Mouse (Mus musculus) CH12.LX (cell line): ENCODE data around the gene Ap2b1.

Experiments
- CHD2 ChIP-seq: IDR thresholded peaks from 2 replicates; pipeline ENCODE4 v1.6.1; 2011; ENCODE audit warnings: low read length, improper control_type of control experiment
- CTCF ChIP-seq, 2 experiments: IDR thresholded peaks in 1 of 2; conservative IDR thresholded peaks in 1 of 2; 2 replicates each; pipeline ENCODE4 v1.5.1; 2011 to 2012; ENCODE audit warnings: low read depth in 2 of 2, low read length in 2 of 2, improper control_type of control experiment in 1 of 2, inconsistent platforms in 1 of 2, mild to moderate bottlenecking in 1 of 2, moderate library complexity in 1 of 2
- EP300 ChIP-seq: IDR thresholded peaks from 2 replicates; pipeline ENCODE4 v1.6.1; 2011; ENCODE audit warnings: low read length, improper control_type of control experiment
- MAFK ChIP-seq: IDR thresholded peaks from 2 replicates; pipeline ENCODE4 v1.6.1; 2011; ENCODE audit warnings: low read length, improper control_type of control experiment; ENCODE audit not compliant: insufficient replicate concordance
- NELFE ChIP-seq: IDR thresholded peaks from 2 replicates; pipeline ENCODE4 v1.6.1; 2011; ENCODE audit warnings: low read depth, low read length, improper control_type of control experiment
- POLR2A ChIP-seq: IDR thresholded peaks from 2 replicates; pipeline ENCODE4 v1.6.1; 2011; ENCODE audit warnings: low read depth, mild to moderate bottlenecking, improper control_type of control experiment, low read length
- ZC3H11A ChIP-seq: IDR thresholded peaks from 2 replicates; pipeline ENCODE4 v1.6.1; 2012; ENCODE audit warnings: low read depth, mild to moderate bottlenecking, inconsistent platforms, low read length, improper control_type of control experiment

- TF ChIP-seq CTCF (conservative IDR thresholded peaks at IDR 0.05 in 1 of 2, IDR thresholded peaks at IDR 0.05 in 1 of 2; ENCODE audit: low read depth in 2 of 2, low read length in 2 of 2), result no peak
- TF ChIP-seq EP300, result peak; percentile 19; the same call in 1 of the 2 replicates
- TF ChIP-seq CHD2, result peak; percentile 84
- peak; percentile 98 for TF ChIP-seq POLR2A
- TF ChIP-seq NELFE, result peak; percentile 96
- TF ChIP-seq ZC3H11A, result no peak
- 0 out of 2 replicates have a peak, but pooled peaks have one; percentile 5 for TF ChIP-seq MAFK
Observed at GRCm38 (mm10) chr11:83298225-83299195, at the start of gene Ap2b1.
